Mouse (Mus musculus) cerebellum, adult 18-20 months (tissue): ENCODE results near the gene Tmem91.

Experiments used
- DNase-seq, 2 experiments: peaks; one replicate each; pipeline ENCODE4 v3.0.0; 2021

The Tmem91 gene

GRCm38 (mm10) chr7:25669158-25669557, 5.8 kb downstream of the Tmem91 start:
- no peak for DNase-seq

DNA sequence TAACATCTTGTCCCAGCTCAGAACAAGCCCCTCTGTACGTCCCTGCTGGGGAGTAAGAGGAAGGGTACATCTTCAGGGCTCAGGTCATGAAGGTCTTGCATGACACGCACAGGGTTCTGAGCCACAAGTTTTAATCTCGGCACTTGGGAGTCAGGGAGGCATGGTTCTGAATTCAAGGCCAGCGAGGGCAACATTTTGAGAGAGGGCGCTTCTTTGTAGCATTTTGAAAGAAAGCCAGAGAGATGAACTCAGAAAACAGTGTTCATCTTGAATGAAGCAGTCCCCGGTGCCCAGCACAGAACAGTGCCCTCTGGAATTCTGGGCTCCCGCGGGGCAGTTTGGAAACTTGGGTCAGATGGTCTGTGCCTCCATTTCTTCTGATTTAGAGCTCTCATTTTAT, 8.6 kb downstream of the Tmem91 start:
- DNase-seq, result no peak

- peak; percentile 99 for DNase-seq
Observed at GRCm38 (mm10) chr7:25658657-25659472, 16.1 kb downstream of the Tmem91 start, which contains the start of the genes Bckdha and Exosc5. Gene Bckdha, minus strand, starts transcription at chr7:25658981. Gene Exosc5, plus strand, starts transcription at chr7:25659164.

DNA sequence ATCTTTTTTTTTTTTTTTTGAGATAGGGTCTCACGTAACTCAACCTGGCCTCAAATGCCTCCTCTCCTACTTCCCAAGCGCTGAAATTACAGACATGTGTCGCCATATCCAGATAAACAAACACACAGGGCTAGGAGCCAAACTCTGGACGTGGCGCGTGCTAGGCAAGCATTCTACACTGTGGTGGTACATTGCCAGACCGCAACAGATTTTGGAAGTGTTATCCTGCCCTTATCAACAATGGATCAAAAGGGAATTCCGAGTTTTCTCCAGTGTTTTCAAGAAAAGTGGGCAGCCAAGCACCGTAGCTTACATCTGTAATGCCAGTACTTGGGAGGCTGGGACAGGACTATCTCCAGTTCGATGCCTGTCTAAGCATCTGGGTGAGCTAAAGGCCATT, 17.2 kb downstream of the Tmem91 start:
- no peak for DNase-seq

GRCm38 (mm10) chr7:25655601-25656428, 19.2 kb downstream of the Tmem91 start:
- DNase-seq, result peak; percentile 51 to 63

DNA sequence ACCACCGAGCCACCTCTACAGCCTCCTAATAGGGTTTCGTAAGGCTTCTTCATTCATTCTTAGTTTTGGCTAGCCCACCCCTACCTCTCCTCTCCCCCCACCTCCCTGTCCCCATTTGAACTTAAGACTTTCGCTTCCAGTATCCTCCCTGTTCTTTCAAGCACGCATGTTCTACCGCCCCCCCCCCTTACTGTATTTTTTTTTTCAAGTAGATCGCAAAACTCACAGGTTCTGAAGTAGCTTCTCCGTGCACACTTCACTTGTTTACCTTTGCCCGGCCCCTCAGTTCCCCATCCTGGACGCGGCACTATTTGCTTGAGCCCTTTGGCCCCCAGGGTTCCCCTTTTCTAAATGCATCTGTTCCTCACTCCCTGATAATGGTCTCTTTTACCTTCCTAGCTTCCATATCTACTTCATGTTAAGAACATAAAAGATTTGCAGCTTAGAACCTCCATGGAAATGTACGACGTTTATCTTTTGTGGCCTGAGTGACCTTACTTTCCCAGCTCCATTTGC, 22.7 kb downstream of the Tmem91 start:
- no peak for DNase-seq

GRCm38 (mm10) chr7:25651281-25651680, 23.7 kb downstream of the Tmem91 start:
- DNase-seq, result no peak

DNA sequence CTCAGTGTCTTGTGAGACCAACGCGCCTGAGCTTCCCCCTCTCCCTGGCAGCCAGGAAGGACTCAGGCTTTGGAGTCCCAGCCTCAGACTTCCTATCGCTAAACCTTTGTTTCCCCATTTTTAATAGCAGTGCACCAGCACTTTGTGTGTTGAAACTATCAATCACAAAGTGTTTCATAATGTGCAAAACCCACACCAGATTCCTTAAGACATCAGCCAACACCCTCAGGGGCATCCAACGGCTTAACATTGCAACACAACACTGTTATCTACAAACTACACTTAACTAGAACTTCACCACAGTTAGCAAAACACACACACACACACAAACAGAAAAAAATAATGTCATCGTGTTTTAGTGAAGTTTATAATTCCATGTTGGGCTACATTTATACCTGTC, 25.1 kb downstream of the Tmem91 start:
- DNase-seq, result no peak

- no peak for DNase-seq
Observed at GRCm38 (mm10) chr7:25647574-25648123, 27.3 kb downstream of the Tmem91 start.

GRCm38 (mm10) chr7:25645074-25645473, 29.9 kb downstream of the Tmem91 start:
- DNase-seq, result no peak

DNA sequence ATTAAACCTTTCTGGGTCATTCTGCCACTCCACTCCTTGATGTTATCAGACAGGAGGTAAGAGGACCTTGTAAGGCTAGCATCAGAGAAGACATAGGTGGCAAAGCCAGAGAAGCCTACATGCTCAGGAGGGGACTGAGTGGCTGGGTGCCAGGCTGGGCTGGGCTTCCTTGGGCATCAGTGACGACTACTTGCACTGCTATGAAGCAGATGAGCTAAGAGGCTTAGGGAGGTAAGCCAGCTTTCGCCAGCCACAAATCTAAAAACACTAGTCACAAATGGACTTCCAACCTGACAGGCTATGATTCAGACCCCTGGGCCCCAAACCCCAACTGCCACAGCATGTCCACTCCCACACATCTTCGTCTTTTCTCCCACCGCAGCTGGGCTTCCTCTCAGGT, 30.3 kb downstream of the Tmem91 start:
- DNase-seq, result no peak

- no peak for DNase-seq
Observed at GRCm38 (mm10) chr7:25644136-25644535, 30.8 kb downstream of the Tmem91 start.

DNA sequence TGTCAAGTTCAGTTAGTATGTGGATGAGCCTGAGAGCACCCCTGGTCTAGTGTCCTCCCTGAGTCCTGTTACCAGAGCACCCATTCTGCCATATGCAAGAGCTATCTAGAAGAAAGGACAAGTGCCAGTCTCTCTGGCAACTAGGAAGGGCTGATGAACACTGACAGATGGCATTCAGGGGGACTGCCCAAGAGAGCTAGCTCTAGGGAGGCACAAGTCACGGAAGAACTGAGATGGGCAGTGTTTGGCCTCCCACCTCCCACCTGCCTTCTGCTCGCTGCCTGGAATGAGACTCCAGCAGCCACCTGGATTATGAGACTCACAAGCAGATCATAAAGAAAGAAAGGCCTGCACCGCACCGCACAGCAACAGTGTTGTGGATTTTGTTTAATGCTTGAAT, 35.2 kb downstream of the Tmem91 start:
- DNase-seq, result peak; percentile 57 to 68

DNA sequence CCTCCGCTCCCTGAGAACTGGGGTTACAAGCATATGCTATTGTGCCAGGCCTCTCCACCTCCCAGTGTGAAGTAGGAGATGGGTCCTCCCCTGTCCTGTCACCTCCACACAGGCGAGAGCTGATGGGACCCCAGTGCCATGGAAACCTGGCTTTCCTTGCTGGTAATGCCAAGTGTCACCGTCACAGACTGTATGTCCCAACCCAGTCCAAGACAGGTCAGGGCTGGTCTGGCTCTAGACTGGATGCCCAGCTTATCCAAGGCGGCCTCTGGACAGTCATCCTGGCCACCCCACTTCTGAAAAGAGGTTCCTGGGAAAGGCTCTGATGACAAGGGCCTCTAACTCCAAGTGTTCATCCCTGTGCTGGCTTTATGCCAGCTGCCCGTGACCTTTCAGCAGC, 37.9 kb downstream of the Tmem91 start:
- DNase-seq, result no peak

- DNase-seq, result no peak
Observed at GRCm38 (mm10) chr7:25636373-25636772, 38.6 kb downstream of the Tmem91 start.

DNA sequence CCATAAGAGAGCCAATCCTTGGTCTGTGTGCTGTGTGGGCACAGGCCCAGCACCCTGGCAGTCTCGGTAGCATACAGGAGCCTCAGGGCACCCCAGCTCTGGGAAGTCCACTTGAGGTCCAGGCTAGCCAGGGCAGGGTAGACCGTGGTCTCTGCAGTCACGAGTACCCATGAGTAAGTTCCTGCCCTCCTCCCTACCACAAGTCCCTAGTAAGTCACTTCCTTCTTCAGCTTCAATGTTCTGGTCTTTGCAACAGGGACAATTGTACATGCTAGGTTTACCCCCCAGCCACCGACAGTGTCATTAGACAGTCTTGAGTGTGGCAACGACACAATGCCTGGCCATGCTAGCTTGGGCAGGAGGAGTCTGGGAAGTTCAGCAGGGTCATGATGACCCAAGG, 42.3 kb downstream of the Tmem91 start:
- no peak for DNase-seq

- no peak for DNase-seq
Observed at GRCm38 (mm10) chr7:25628323-25628620, 46.7 kb downstream of the Tmem91 start.

DNA sequence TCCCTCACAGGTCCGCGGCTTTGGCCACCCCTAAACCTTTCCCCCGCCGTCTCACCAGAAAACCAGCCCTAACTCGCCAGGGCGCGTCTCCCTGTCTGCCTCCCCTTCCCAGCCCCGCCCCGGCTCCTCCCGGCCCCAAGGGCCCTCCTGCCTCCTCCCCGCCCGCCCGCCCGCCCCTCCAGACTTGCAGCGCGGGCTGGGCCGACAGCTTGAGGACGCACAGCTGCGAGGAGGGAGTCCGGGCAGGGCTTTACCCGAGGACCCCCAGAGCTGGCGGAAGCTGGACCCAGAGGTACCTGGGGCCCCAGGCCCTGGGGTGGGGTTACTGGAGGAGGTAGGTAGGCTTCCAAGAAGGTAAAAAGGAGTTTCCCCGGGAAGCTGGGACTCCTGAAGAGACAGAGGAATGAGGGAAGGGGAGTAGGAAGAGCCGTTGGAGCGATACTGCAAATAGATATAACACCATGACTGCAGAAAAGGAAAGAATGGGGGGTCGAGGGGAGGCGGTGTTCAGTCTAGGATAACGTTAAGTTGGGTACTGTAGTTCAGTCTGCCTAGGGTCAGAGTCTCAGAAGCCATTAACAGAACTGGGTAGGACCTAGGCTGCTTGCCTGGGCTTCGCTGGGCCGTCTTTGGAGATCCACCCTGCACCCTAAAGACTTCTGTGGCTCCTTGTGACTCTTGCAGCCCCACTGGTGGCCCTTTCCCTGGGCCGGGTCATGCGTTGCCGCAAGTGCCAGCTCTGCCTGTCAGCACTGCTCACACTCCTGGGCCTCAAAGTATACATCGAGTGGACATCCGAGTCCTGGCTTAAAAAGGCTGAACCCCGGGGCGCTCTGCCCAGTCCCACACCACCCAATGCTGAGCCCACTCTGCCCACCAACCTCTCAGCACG, 47.3 kb downstream of the Tmem91 start:
- DNase-seq, result no peak

DNA sequence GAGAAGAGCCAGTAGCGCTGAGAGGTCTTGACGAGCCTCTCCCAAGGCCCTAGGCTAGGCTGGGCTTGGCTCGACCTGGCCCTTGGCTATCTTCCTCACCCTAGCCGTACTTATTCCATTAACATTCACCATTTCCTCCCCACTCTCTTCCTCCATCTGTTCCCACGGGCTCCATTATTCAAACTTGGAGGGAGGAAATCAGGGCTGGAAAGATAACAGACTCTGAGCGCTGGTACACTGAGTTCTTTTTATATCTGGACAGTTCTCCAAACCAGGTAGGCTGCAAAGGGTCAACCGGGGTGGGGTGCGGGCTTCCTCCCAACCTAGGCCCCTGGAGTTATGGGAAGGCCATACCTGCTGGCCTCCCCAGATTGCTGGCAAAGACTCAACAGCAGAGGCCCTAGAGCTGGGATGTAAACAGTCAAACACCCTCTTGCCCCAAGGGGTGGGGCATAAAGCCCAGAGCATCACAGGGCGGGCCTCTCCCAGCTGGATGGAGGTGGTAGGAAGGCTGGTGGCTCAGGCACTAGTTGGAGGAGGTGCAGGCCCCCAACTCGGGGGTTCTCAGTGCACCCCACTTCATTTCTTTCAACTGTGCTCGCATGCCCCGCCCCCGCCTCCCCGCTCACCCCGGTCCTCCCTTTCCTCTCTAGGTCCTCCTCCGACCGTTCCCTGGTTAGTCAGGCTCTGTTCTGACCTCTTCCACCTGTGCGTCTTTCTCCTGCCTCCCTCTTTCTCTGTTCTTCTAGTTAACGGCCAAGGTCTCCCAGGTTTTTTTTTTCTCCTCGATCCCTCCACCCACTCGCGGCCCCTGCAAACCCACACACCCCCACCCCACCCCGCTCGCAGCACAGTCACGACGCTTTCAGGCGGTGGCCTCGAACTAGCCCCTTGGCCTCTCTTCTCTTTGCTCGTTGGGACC, 48.2 kb downstream of the Tmem91 start, which contains the start of gene B3gnt8:
B3gnt8 (plus strand) TSS at position 146 of the 922 bp plus-strand sequence.
- peak; percentile 54 to 57 for DNase-seq

DNA sequence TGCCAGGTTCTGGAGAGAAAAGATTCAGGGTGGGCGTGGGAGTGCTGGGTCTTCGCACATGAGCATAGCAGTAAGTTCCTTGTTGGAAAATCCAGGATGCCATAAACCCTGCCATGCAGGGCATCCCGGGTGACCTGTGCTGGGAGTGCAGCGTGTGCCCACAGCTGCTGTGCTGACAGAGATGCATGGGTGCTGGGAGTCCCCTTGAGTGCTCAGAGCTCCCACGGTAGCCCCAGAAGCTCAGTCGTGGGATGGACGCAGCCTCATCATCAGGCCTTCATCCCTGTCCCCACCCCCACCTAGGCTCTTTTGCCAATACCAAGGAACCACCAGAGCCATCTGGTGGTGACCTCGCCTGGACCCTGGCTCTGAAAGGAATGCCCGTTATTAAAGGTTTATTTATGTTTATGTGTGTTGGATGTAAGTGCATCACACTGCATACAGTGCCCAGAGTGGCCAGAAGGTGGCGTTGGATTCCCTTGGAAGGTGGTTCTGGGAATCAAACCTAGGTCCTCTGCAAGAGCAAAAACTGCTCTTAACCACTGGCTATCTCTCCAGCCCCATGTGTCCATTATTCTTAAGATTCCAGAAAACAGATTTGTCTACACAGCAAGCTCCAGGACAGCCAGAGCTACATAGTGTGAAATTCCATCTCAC, 49.2 kb downstream of the Tmem91 start:
- DNase-seq, result peak in 1 of 2 experiments; percentile 48

GRCm38 (mm10) chr7:25624851-25625250, 50.1 kb downstream of the Tmem91 start:
- no peak for DNase-seq
